Mouse (Mus musculus) liver, embryonic 14.5 days (tissue): ENCODE measurements around the gene Vsir.

ENCODE experiments used
- CTCF ChIP-seq: IDR thresholded peaks from 2 replicates; pipeline ENCODE4 v1.5.1; 2016; ENCODE audit warnings: antibody characterized with exemption, low read depth, control low read depth
- EP300 ChIP-seq: IDR thresholded peaks from 2 replicates; pipeline ENCODE4 v1.6.1; 2016; ENCODE audit warnings: antibody characterized with exemption, low read depth

DNA sequence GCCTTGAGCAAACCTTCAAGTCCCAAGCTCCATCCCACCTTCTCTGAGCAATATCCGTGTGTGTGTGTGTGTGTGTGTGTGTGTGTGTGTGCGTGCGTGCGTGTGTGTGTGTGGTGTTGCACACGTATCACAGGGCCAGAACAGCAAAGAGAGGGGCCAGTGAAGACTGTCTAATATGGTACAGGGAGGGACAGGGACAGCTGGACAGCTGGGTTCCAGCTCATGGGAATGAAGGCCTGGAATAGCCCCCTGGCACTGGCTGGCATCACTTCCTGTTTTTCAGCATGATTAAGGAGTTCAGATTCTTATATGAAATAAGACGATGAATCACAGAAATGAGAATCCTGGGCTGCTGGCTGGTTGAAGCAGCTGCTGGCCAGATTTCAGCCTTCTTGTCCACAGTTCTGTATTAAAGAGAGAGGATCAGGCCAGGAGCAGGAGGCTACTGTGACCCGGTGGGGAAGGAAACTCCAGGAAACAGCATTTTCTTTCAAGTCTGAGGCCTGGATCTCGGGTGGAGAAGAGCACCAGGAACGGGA lies 32.8 kb downstream of the Vsir start:
- no peak for TF ChIP-seq CTCF
- no peak for TF ChIP-seq EP300
